Mouse (Mus musculus): ENCODE measurements at regions not wholly inside any gene's neighbourhood (a gene's known extent, or its start where the extent isn't known, plus 50 kb on each side); places are given as distances from the start of the nearest gene placed in this dataset.

DNA sequence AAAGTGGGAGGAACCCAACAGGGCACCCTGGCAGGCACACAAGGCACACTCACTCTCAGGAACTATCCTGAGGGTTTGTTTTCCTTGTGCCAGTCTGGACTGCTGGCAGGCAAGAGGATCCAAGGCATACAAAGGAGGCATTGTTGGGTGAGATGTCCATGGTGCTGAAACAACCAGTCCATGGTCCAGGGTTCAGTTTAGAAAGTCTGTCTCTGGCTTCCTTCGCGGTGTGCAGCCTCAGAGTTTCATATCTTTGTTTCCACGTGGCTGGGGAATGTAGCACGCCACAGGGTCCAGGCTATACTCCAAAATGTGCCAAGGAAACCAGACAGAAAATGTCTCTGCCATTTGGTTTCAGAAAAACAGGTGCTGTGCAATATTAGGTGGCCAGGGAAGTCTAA lies 122.6 kb downstream of the Cbln1 start:
- no peak overlapping the region for H3K4me3 ChIP-seq (ENCODE audit: insufficient read depth, low read depth, low read length)
- no peaks in the 10 kb centered on the region for H3K79me2 ChIP-seq (ENCODE audit: control insufficient read depth, insufficient read depth, low read length)
- H3K9ac ChIP-seq (ENCODE audit: low read depth, low read length): no peak overlapping the region
- no peaks in the 10 kb centered on the region for H3K27me3 ChIP-seq (ENCODE audit: control insufficient read depth, insufficient read depth, low read length)
- H3K36me3 ChIP-seq (ENCODE audit: control insufficient read depth, insufficient read depth, low read length): no peaks in the 10 kb centered on the region
- H3K27ac ChIP-seq (replicated peaks; ENCODE audit: insufficient read depth, low read depth, low read length): no peak overlapping the region
- WGBS: 53% methylated on average over 4 of the region's 4 CpGs
- DNase-seq (ENCODE audit: extremely low read depth, low read depth, low spot score): no peak
- TF ChIP-seq POLR2A (IDR thresholded peaks at IDR 0.05; ENCODE audit: extremely low read depth, insufficient read depth, low read length) (no peak), CTCF (IDR thresholded peaks at IDR 0.05; ENCODE audit: low read depth, low read length) (no peak)
- no peaks in the 10 kb centered on the region for H3K4me1 ChIP-seq (ENCODE audit: control insufficient read depth, insufficient read depth, low read length)

DNA sequence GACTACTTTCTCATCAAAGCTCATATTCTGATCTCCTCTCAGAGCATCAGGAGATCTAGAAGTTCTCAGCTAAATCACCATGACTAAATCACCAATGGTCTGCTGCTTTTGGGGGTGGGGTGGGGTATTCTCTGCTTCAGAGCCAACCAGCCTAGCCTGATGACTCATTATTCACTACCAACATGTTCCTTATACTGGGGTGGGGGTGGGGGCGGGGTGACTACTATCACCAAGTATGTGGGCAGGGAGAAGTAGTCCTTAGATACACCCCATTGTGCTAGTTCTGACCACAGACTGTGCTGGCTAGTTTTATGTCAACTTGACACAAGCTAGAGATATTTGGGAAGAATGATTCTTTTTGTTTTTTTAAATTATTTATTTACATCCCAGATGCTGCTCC lies 143.0 kb downstream of the Cbln1 start:
- 77% methylated on average over 1 of the region's 1 CpGs for WGBS

DNA sequence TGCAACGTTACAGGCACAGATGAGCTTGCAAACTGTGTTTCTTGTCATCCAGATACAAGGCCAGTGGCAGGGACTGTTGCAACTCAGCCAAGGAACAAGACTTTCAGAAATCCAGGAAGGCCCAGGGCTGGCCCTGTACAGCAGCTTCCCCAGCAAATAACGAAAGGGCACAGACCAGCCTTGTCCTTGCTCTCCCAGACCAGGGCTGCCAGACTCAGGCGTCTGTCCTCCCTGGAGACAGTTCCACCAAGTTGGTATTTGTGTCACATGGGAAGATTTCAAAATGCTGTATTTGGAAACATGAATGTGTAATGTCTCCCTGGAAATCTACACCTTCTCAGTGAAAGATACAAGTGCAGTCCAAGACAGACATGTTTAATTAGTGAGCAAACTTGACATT lies 157.8 kb downstream of the Cbln1 start:
- H3K79me2 ChIP-seq (ENCODE audit: control insufficient read depth, insufficient read depth, low read length): no peaks in the 10 kb centered on the region
- DNase-seq (ENCODE audit: extremely low read depth, low read depth, low spot score): no peak
- H3K27ac ChIP-seq (replicated peaks; ENCODE audit: insufficient read depth, low read depth, low read length): no peak overlapping the region
- 47% methylated on average over 3 of the region's 3 CpGs for WGBS
- H3K4me3 ChIP-seq (ENCODE audit: insufficient read depth, low read depth, low read length): no peak overlapping the region
- H3K9ac ChIP-seq (ENCODE audit: low read depth, low read length): no peak overlapping the region
- H3K4me1 ChIP-seq (ENCODE audit: control insufficient read depth, insufficient read depth, low read length): no peaks in the 10 kb centered on the region
- TF ChIP-seq CTCF (IDR thresholded peaks at IDR 0.05; ENCODE audit: low read depth, low read length): no peak
- TF ChIP-seq POLR2A (IDR thresholded peaks at IDR 0.05; ENCODE audit: extremely low read depth, insufficient read depth, low read length): no peak
- no peaks in the 10 kb centered on the region for H3K36me3 ChIP-seq (ENCODE audit: control insufficient read depth, insufficient read depth, low read length)
- H3K27me3 ChIP-seq (ENCODE audit: control insufficient read depth, insufficient read depth, low read length): no peaks in the 10 kb centered on the region

More for the DNA sequence above, 143.0 kb downstream of the Cbln1 start:
- Histone ChIP-seq H3K27me3 (ENCODE audit: control insufficient read depth, insufficient read depth, low read length) (no peaks in the 10 kb centered on the region), H3K4me1 (ENCODE audit: control insufficient read depth, insufficient read depth, low read length) (no peaks in the 10 kb centered on the region), H3K9ac (ENCODE audit: low read depth, low read length) (no peak overlapping the region), H3K4me3 (ENCODE audit: insufficient read depth, low read depth, low read length) (no peak overlapping the region), H3K36me3 (ENCODE audit: control insufficient read depth, insufficient read depth, low read length) (no peaks in the 10 kb centered on the region), H3K27ac (replicated peaks; ENCODE audit: insufficient read depth, low read depth, low read length) (no peak overlapping the region), H3K79me2 (ENCODE audit: control insufficient read depth, insufficient read depth, low read length) (no peaks in the 10 kb centered on the region)
- no peak for TF ChIP-seq POLR2A (IDR thresholded peaks at IDR 0.05; ENCODE audit: extremely low read depth, insufficient read depth, low read length)
- TF ChIP-seq CTCF (IDR thresholded peaks at IDR 0.05; ENCODE audit: low read depth, low read length): no peak
- DNase-seq (ENCODE audit: extremely low read depth, low read depth, low spot score): no peak

DNA sequence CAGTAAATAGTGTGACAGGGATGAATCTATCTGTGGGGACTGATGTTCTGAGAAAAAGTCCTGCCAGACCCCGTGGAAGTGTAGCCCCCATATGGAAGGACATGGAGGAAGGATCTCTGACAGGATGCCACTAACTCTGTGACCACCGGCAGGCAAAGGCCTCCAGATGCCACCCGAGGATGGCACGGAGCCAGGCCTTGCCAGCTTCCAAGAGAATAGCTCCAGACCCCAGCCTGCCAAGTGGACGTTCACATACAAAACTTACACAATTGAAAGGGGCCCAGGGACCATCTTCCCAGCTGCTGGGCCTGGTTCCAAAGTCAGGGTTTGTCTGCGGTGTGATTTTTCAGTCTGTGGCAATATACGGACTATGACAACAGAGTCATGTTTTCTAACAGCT lies 161.1 kb downstream of the Cbln1 start:
- no peak overlapping the region for H3K4me3 ChIP-seq (ENCODE audit: insufficient read depth, low read depth, low read length)
- WGBS: 78% methylated on average over 7 of the region's 7 CpGs
- no peaks in the 10 kb centered on the region for H3K79me2 ChIP-seq (ENCODE audit: control insufficient read depth, insufficient read depth, low read length)
- H3K27me3 ChIP-seq (ENCODE audit: control insufficient read depth, insufficient read depth, low read length): no peaks in the 10 kb centered on the region
- no peaks in the 10 kb centered on the region for H3K4me1 ChIP-seq (ENCODE audit: control insufficient read depth, insufficient read depth, low read length)
- H3K27ac ChIP-seq (replicated peaks; ENCODE audit: insufficient read depth, low read depth, low read length): no peak overlapping the region
- no peaks in the 10 kb centered on the region for H3K36me3 ChIP-seq (ENCODE audit: control insufficient read depth, insufficient read depth, low read length)
- DNase-seq (ENCODE audit: extremely low read depth, low read depth, low spot score): no peak
- no peak overlapping the region for H3K9ac ChIP-seq (ENCODE audit: low read depth, low read length)
- no peak for TF ChIP-seq CTCF (IDR thresholded peaks at IDR 0.05; ENCODE audit: low read depth, low read length)
- no peak for TF ChIP-seq POLR2A (IDR thresholded peaks at IDR 0.05; ENCODE audit: extremely low read depth, insufficient read depth, low read length)

DNA sequence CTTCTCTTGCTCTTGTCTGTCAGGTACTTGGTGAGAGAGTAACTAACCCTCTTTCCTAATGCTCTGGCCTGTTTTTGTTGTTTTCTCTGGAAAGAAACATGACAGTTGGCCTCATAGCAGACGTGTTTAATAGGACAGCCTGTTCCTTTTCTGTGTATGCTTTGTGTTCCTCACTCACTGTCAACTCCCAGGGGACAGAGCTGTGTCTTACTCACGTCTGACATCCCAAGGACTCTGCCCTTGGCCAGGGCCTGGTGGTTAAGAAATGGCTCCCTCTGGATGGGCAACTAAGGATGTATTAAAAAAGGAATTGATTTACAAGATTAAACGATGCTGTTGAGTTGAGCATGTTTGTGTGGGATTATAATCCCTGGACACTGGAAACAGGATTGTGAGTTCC lies 164.1 kb downstream of the Cbln1 start:
- Histone ChIP-seq H3K27ac (replicated peaks; ENCODE audit: insufficient read depth, low read depth, low read length) (no peak overlapping the region), H3K27me3 (ENCODE audit: control insufficient read depth, insufficient read depth, low read length) (no peaks in the 10 kb centered on the region), H3K79me2 (ENCODE audit: control insufficient read depth, insufficient read depth, low read length) (no peaks in the 10 kb centered on the region), H3K9ac (ENCODE audit: low read depth, low read length) (no peak overlapping the region), H3K4me3 (ENCODE audit: insufficient read depth, low read depth, low read length) (no peak overlapping the region), H3K36me3 (ENCODE audit: control insufficient read depth, insufficient read depth, low read length) (no peaks in the 10 kb centered on the region), H3K4me1 (ENCODE audit: control insufficient read depth, insufficient read depth, low read length) (no peaks in the 10 kb centered on the region)
- WGBS: 65% methylated on average over 3 of the region's 3 CpGs
- DNase-seq (ENCODE audit: extremely low read depth, low read depth, low spot score): no peak
- TF ChIP-seq POLR2A (IDR thresholded peaks at IDR 0.05; ENCODE audit: extremely low read depth, insufficient read depth, low read length) (no peak), CTCF (IDR thresholded peaks at IDR 0.05; ENCODE audit: low read depth, low read length) (no peak)

DNA sequence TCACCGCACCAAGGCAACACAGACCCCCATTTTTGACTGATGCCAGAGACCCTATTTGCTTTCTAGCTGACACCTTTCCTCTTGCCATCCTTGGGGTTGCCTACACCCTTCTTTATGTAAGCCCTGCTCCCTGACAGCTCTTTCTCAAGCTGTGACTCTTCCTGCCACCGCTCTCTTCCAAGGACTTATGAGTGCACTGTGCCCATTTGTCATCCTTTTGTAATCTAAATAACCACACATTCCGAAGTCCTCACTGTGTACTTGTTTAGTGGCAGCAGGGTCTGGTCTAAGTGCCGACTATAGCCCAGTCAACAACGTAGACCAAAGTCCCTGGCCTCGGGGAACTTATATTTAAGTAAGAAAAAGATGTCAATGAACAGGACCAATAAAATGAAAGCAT lies 167.4 kb downstream of the Cbln1 start:
- DNase-seq (ENCODE audit: extremely low read depth, low read depth, low spot score): no peak
- H3K27me3 ChIP-seq (ENCODE audit: control insufficient read depth, insufficient read depth, low read length): no peaks in the 10 kb centered on the region
- WGBS: 81% methylated on average over 6 of the region's 6 CpGs

More for the DNA sequence above, 167.4 kb downstream of the Cbln1 start:
- Histone ChIP-seq H3K9ac (ENCODE audit: low read depth, low read length) (no peak overlapping the region), H3K27ac (replicated peaks; ENCODE audit: insufficient read depth, low read depth, low read length) (no peak overlapping the region), H3K79me2 (ENCODE audit: control insufficient read depth, insufficient read depth, low read length) (no peaks in the 10 kb centered on the region), H3K36me3 (ENCODE audit: control insufficient read depth, insufficient read depth, low read length) (no peaks in the 10 kb centered on the region), H3K4me3 (ENCODE audit: insufficient read depth, low read depth, low read length) (no peak overlapping the region), H3K4me1 (ENCODE audit: control insufficient read depth, insufficient read depth, low read length) (no peaks in the 10 kb centered on the region)
- TF ChIP-seq POLR2A (IDR thresholded peaks at IDR 0.05; ENCODE audit: extremely low read depth, insufficient read depth, low read length) (no peak), CTCF (IDR thresholded peaks at IDR 0.05; ENCODE audit: low read depth, low read length) (no peak)
